Mouse (Mus musculus) heart, embryonic 14.5 days (tissue): Measurements from ENCODE around the gene Kirrel. TPM values are rescaled to one million over a fixed set of nuclear protein-coding genes. Genes with fewer than 3 reads are reported as not detected.
A peak's percentile ranks its signal among the peaks of the same experiment; 100 is the strongest.

Experiments
- ATAC-seq: fragments of 200-750 bp; cut with Nextera tagmentation; 2 replicates; pipeline ENCODE4 v1.8.0; 2017; ENCODE audit warnings: low read depth, moderate TSS enrichment; ENCODE audit not compliant: insufficient number of reproducible peaks, insufficient read depth, low FRiP score
- H3K27ac ChIP-seq, 2 experiments: fragments of 200-500 bp in 1 of 2; fragments of 300-500 bp in 1 of 2; sonication (generic) in 1 of 2; replicated peaks in 1 of 2; 2 replicates each; pipeline ENCODE4 v1.5.1; 2012 to 2014; ENCODE audit warnings: low read depth in 2 of 2, low read length in 2 of 2, control low read depth in 1 of 2, mild to moderate bottlenecking in 1 of 2, mixed read lengths in 1 of 2; ENCODE audit not compliant: control insufficient read depth in 1 of 2, insufficient read depth in 1 of 2
- H3K27me3 ChIP-seq: fragments of 300-500 bp; sonication (generic); 2 replicates; pipeline ENCODE4 v1.6.1; 2014; ENCODE audit warnings: mild to moderate bottlenecking, low read length, control low read depth; ENCODE audit not compliant: control insufficient read depth, insufficient read depth
- H3K36me3 ChIP-seq: fragments of 300-500 bp; sonication (generic); 2 replicates; pipeline ENCODE4 v1.6.1; 2014; ENCODE audit warnings: mild to moderate bottlenecking, control low read depth, low read length, mixed read lengths; ENCODE audit not compliant: control insufficient read depth, insufficient read depth
- H3K4me1 ChIP-seq, 2 experiments: fragments of 200-500 bp in 1 of 2; fragments of 300-500 bp in 1 of 2; sonication (generic) in 1 of 2; 2 replicates each; pipeline ENCODE4 v1.6.1; 2012 to 2014; ENCODE audit warnings: low read length in 2 of 2, control low read depth in 1 of 2, mixed read lengths in 1 of 2; ENCODE audit not compliant: control insufficient read depth in 2 of 2, insufficient read depth in 2 of 2
- H3K4me2 ChIP-seq: fragments of 300-500 bp; sonication (generic); 2 replicates; pipeline ENCODE4 v1.6.1; 2014; ENCODE audit warnings: mild to moderate bottlenecking, low read length
- H3K4me3 ChIP-seq, 2 experiments: fragments of 200-500 bp in 1 of 2; fragments of 300-500 bp in 1 of 2; sonication (generic) in 1 of 2; 2 replicates each; pipeline ENCODE4 v1.5.1; 2012 to 2014; ENCODE audit warnings: low read length in 2 of 2, mild to moderate bottlenecking in 2 of 2, control low read depth in 1 of 2, low read depth in 1 of 2, moderate library complexity in 1 of 2; ENCODE audit not compliant: control insufficient read depth in 1 of 2, insufficient read depth in 1 of 2
- H3K9ac ChIP-seq: fragments of 300-500 bp; sonication (generic); 2 replicates; pipeline ENCODE4 v1.6.1; 2014; ENCODE audit warnings: mild to moderate bottlenecking, low read length
- H3K9me3 ChIP-seq: fragments of 300-500 bp; sonication (generic); 2 replicates; pipeline ENCODE4 v1.6.1; 2016; ENCODE audit warnings: low read length, control low read depth; ENCODE audit not compliant: control insufficient read depth
- WGBS: fragments of 180-500 bp; shearing (Covaris S2); extraction: QIAGEN DNeasy Blood & Tissue Kit; methylation state at CpG from one replicate; pipeline ENCODE4 v1.1.7; 2014; 5-methylcytosine and 5-hydroxymethylcytosine counted together
- polyA plus RNA-seq: library from polyadenylated mRNA; unstranded; fragments of >200 nt; fragmentation: Nextera tagmentation; extraction: Ambion mirVana; gene quantifications from 2 replicates; pipeline ENCODE4 v1.2.1, GENCODE M21; 2014

Gene Kirrel
- polyA plus RNA-seq, 1 experiment from 2014 or later = 7.3 TPM

- Histone ChIP-seq H3K36me3 (no peaks in the 10 kb centered on the region), H3K4me2 (no peak overlapping the region), H3K9me3 (no peaks in the 10 kb centered on the region), H3K27me3 (no peaks in the 10 kb centered on the region), H3K9ac (no peak overlapping the region), H3K4me1 (peaks cover 0 to 3% of the 10 kb centered on the region in 2 experiments; a peak in 1 of 4 replicates), H3K4me3 (no peak overlapping the region), H3K27ac (no peak overlapping the region)
- WGBS = 76% methylated on average over 4 of the region's 4 CpGs
- ATAC-seq = no peak
These were observed 20.5 kb upstream of the Kirrel start for GRCm38 (mm10) chr3:87195041-87195440.

- 83% methylated on average over 2 of the region's 2 CpGs for WGBS
- no peak overlapping the region for H3K4me3 ChIP-seq
- no peak overlapping the region for H3K27ac ChIP-seq
- no peak overlapping the region for H3K4me2 ChIP-seq
- H3K9me3 ChIP-seq = no peaks in the 10 kb centered on the region
- no peaks in the 10 kb centered on the region for H3K27me3 ChIP-seq
- no peak overlapping the region for H3K9ac ChIP-seq
- no peak for ATAC-seq
- H3K4me1 ChIP-seq = peaks cover 0 to 3% of the 10 kb centered on the region in 2 experiments; a peak in 1 of 4 replicates
- H3K36me3 ChIP-seq = no peaks in the 10 kb centered on the region
These were observed 20.0 kb upstream of the Kirrel start for GRCm38 (mm10) chr3:87194591-87194990.

- Histone ChIP-seq H3K9ac (no peak overlapping the region), H3K27me3 (no peaks in the 10 kb centered on the region), H3K4me2 (no peak overlapping the region), H3K9me3 (no peaks in the 10 kb centered on the region), H3K36me3 (no peaks in the 10 kb centered on the region), H3K4me1 (peaks cover 0 to 3% of the 10 kb centered on the region in 2 experiments; a peak in 1 of 4 replicates), H3K27ac (no peak overlapping the region), H3K4me3 (no peak overlapping the region)
- 53% methylated on average over 1 of the region's 1 CpGs for WGBS
- ATAC-seq = no peak
These were observed 19.2 kb upstream of the Kirrel start for GRCm38 (mm10) chr3:87193756-87194155.

GRCm38 (mm10) chr3:87193352-87193751, 18.8 kb upstream of the Kirrel start:
- Histone ChIP-seq H3K4me1 (peaks cover 0 to 3% of the 10 kb centered on the region in 2 experiments; a peak in 1 of 4 replicates), H3K9me3 (no peaks in the 10 kb centered on the region), H3K27me3 (no peaks in the 10 kb centered on the region), H3K9ac (no peak overlapping the region), H3K27ac (no peak overlapping the region), H3K4me2 (no peak overlapping the region), H3K4me3 (no peak overlapping the region), H3K36me3 (no peaks in the 10 kb centered on the region)
- ATAC-seq = no peak
- WGBS = 46% methylated on average over 6 of the region's 6 CpGs

GRCm38 (mm10) chr3:87176687-87177086, 2.1 kb upstream of the Kirrel start:
- H3K4me2 ChIP-seq = no peak overlapping the region
- no peaks in the 10 kb centered on the region; the same call in 1 of the 2 replicates for H3K27me3 ChIP-seq
- 69% methylated on average over 4 of the region's 4 CpGs for WGBS
- ATAC-seq = no peak
- no peaks in the 10 kb centered on the region for H3K36me3 ChIP-seq
- no peaks in the 10 kb centered on the region for H3K9me3 ChIP-seq
- no peak overlapping the region for H3K9ac ChIP-seq
- peaks cover 8 to 16% of the 10 kb centered on the region in 2 experiments for H3K4me1 ChIP-seq
- no peak overlapping the region for H3K4me3 ChIP-seq
- H3K27ac ChIP-seq = no peak overlapping the region

GRCm38 (mm10) chr3:87175438-87175815, 880 bp upstream of the Kirrel start:
- Histone ChIP-seq H3K9me3 (no peaks in the 10 kb centered on the region), H3K9ac (no peak overlapping the region), H3K27me3 (no peaks in the 10 kb centered on the region; the same call in 1 of the 2 replicates), H3K36me3 (no peaks in the 10 kb centered on the region), H3K4me1 (peaks cover 13 to 28% of the 10 kb centered on the region in 2 experiments), H3K27ac (no peak overlapping the region), H3K4me3 (peak overlapping the region in 1 of 2 experiments; percentile 74; a peak in 1 of 4 replicates), H3K4me2 (peak overlapping the region; percentile 91)
- WGBS = 39% methylated on average over 3 of the region's 3 CpGs
- no peak for ATAC-seq

- Histone ChIP-seq H3K4me3 (peak overlapping the region; percentile 74 to 83), H3K4me1 (peaks cover 14 to 31% of the 10 kb centered on the region in 2 experiments), H3K4me2 (peak overlapping the region; percentile 91), H3K27me3 (no peaks in the 10 kb centered on the region; the same call in 1 of the 2 replicates), H3K9ac (peak overlapping the region; percentile 91), H3K9me3 (no peaks in the 10 kb centered on the region), H3K36me3 (no peaks in the 10 kb centered on the region), H3K27ac (peak overlapping the region; percentile 75 to 82)
- WGBS = 1% methylated on average over 25 of the region's 25 CpGs
- no peak; the same call in 1 of the 2 replicates for ATAC-seq
These were observed 356 bp upstream of the Kirrel start for GRCm38 (mm10) chr3:87174769-87175437.
